Mouse (Mus musculus): Measurements from ENCODE around the gene Slx4. TPM values are rescaled to one million over a fixed set of nuclear protein-coding genes. Genes with fewer than 3 reads are reported as not detected.

Gene Slx4
- 6.2 and 8.1 TPM in 2 replicates for polyA plus RNA-seq (2015; fragmentation: Nextera tagmentation; extraction: Ambion mirVana)

- Histone ChIP-seq H3K4me1 (replicated peaks) (peaks cover 27% of the 10 kb centered on the region), H3K27me3 (no peaks in the 10 kb centered on the region), H3K4me2 (peak within 1 kb of the TSS; percentile 82), H3K9ac (peak within 1 kb of the TSS; percentile 88), H3K27ac (peak within 1 kb of the TSS; percentile 87), H3K9me3 (replicated peaks) (no peaks in the 10 kb centered on the region), H3K4me3 (replicated peaks) (peak within 1 kb of the TSS; percentile 84), H3K36me3 (peaks cover 27% of the 10 kb centered on the region)
- ATAC-seq (ENCODE audit: low read depth) (peak; percentile 94), DNase-seq (peak; percentile 93)
- 1% methylated on average over 58 of the region's 58 CpGs for WGBS (ENCODE audit: insufficient replicate concordance)
These were observed at the start of gene Slx4 for GRCm38 (mm10) chr16:4003489-4004398. Gene Slx4 (minus strand): TSS chr16:4003770.

GRCm38 (mm10) chr16:4052601-4053000 is 49.0 kb upstream of the Slx4 start:
- Histone ChIP-seq H3K4me2 (no peak overlapping the region), H3K36me3 (peaks cover 93% of the 10 kb centered on the region), H3K27me3 (no peaks in the 10 kb centered on the region), H3K9ac (no peak overlapping the region), H3K27ac (no peak overlapping the region), H3K4me1 (replicated peaks) (no peaks in the 10 kb centered on the region), H3K4me3 (replicated peaks) (no peak overlapping the region), H3K9me3 (replicated peaks) (no peaks in the 10 kb centered on the region)
- DNase-seq (no peak), ATAC-seq (ENCODE audit: low read depth) (no peak)
- 85% methylated on average over 4 of the region's 4 CpGs for WGBS (ENCODE audit: insufficient replicate concordance)

GRCm38 (mm10) chr16:4045524-4045923 is 42.0 kb upstream of the Slx4 start:
- ATAC-seq (ENCODE audit: low read depth) (no peak), DNase-seq (no peak)
- no peak overlapping the region for H3K4me3 ChIP-seq (replicated peaks)
- WGBS (ENCODE audit: insufficient replicate concordance) = 81% methylated on average over 4 of the region's 4 CpGs
- H3K4me2 ChIP-seq = no peak overlapping the region
- H3K27me3 ChIP-seq = no peaks in the 10 kb centered on the region
- H3K27ac ChIP-seq = no peak overlapping the region
- H3K9ac ChIP-seq = no peak overlapping the region
- no peaks in the 10 kb centered on the region for H3K9me3 ChIP-seq (replicated peaks)
- H3K36me3 ChIP-seq = peaks cover 86% of the 10 kb centered on the region
- no peaks in the 10 kb centered on the region for H3K4me1 ChIP-seq (replicated peaks)

DNA sequence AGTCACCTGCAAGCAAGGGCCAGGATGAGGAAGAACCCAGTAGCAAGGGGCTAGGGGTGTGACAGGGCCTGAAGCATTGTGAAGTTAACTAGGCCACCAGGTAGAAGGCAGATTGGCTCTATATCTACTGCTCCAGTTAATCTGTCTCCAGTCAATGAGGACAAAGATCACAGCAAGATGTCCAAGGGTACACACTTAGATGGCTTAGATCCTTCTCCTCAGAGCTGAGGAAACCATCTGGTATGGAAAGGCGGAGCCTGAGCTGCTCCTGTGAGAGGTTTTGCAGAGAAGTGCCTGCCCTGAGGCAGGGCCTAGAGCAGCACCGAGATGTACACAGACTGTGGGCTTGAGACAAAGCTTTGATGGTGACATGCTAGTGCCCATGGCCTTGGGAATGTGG is 40.5 kb upstream of the Slx4 start:
- Histone ChIP-seq H3K27ac (no peak overlapping the region), H3K4me2 (no peak overlapping the region), H3K4me1 (replicated peaks) (no peaks in the 10 kb centered on the region), H3K4me3 (replicated peaks) (no peak overlapping the region), H3K9me3 (replicated peaks) (no peaks in the 10 kb centered on the region), H3K9ac (no peak overlapping the region), H3K27me3 (no peaks in the 10 kb centered on the region), H3K36me3 (peaks cover 86% of the 10 kb centered on the region)
- DNase-seq (no peak), ATAC-seq (ENCODE audit: low read depth) (no peak)
- WGBS (ENCODE audit: insufficient replicate concordance) = 85% methylated on average over 2 of the region's 2 CpGs

GRCm38 (mm10) chr16:4041646-4042045 is 38.1 kb upstream of the Slx4 start:
- WGBS (ENCODE audit: insufficient replicate concordance) = 84% methylated on average over 4 of the region's 4 CpGs

GRCm38 (mm10) chr16:4040206-4040605 is 36.6 kb upstream of the Slx4 start:
- WGBS (ENCODE audit: insufficient replicate concordance) = 74% methylated on average over 5 of the region's 5 CpGs
- Histone ChIP-seq H3K9ac (no peak overlapping the region), H3K27me3 (no peaks in the 10 kb centered on the region), H3K9me3 (replicated peaks) (no peaks in the 10 kb centered on the region), H3K36me3 (peaks cover 76% of the 10 kb centered on the region), H3K4me1 (replicated peaks) (0 out of 2 replicates have a peak, but pooled peaks cover 4% of the 10 kb centered on the region), H3K4me3 (replicated peaks) (no peak overlapping the region), H3K4me2 (no peak overlapping the region), H3K27ac (no peak overlapping the region)
- DNase-seq (no peak), ATAC-seq (ENCODE audit: low read depth) (no peak)

More at GRCm38 (mm10) chr16:4041646-4042045, 38.1 kb upstream of the Slx4 start:
- peaks cover 88% of the 10 kb centered on the region for H3K36me3 ChIP-seq
- H3K4me1 ChIP-seq (replicated peaks) = 0 out of 2 replicates have a peak, but pooled peaks cover 3% of the 10 kb centered on the region
- H3K4me2 ChIP-seq = no peak overlapping the region
- no peak overlapping the region for H3K27ac ChIP-seq
- DNase-seq = no peak
- H3K27me3 ChIP-seq = no peaks in the 10 kb centered on the region
- H3K4me3 ChIP-seq (replicated peaks) = no peak overlapping the region
- no peak for ATAC-seq (ENCODE audit: low read depth)
- H3K9me3 ChIP-seq (replicated peaks) = no peaks in the 10 kb centered on the region
- H3K9ac ChIP-seq = no peak overlapping the region

DNA sequence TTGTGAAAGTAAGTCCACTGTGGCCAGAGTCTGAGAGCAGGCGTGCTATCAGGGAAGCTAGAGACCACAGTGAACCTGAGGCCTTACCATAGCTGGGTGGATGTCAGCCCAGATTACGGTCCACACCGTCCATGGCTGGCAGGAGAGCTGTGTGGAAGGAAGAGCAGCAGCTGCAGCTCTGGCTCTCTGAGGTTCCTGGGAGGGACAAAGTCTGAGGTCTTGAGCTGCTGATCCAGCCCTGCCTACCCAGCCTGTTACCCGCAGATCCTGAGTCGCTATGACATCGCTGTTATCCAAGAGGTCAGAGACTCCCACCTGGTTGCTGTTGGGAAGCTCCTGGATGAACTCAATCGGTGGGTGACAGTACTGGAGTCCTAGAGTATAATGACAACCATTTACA is 34.1 kb upstream of the Slx4 start:
- 86% methylated on average over 7 of the region's 7 CpGs for WGBS (ENCODE audit: insufficient replicate concordance)
- Histone ChIP-seq H3K27me3 (no peaks in the 10 kb centered on the region), H3K27ac (no peak overlapping the region), H3K4me3 (replicated peaks) (no peak overlapping the region), H3K4me2 (no peak overlapping the region), H3K4me1 (replicated peaks) (peaks cover 28% of the 10 kb centered on the region), H3K36me3 (peaks cover 56% of the 10 kb centered on the region), H3K9me3 (replicated peaks) (no peaks in the 10 kb centered on the region), H3K9ac (no peak overlapping the region)
- DNase-seq (no peak), ATAC-seq (ENCODE audit: low read depth) (no peak)

DNA sequence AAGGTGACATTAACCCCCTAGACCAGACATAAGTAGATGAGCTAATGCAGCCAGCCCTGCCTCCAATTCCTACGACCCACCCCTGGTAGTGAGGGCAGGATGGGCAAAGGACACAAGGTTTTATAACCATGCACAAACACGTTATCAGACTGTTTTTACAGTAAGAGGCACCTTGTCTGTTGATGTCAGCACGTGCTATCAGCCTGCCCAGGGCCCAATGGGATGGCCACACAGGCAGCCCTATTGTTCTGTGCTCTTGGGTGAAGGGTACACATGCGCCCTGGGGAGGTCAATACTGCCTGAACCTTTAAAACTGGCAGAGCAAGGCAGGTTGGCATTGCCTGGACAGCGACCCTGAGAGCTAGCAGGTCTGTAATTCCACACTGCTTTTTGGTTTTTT is 33.2 kb upstream of the Slx4 start, which contains the start of gene Dnase1:
TSS of gene Dnase1 (plus strand) at position 136 of the 400 bp plus-strand sequence.
- no peak for ATAC-seq (ENCODE audit: low read depth)
- H3K36me3 ChIP-seq = peaks cover 50% of the 10 kb centered on the region
- WGBS (ENCODE audit: insufficient replicate concordance) = 71% methylated on average over 5 of the region's 5 CpGs

GRCm38 (mm10) chr16:4035575-4035974 is 32.0 kb upstream of the Slx4 start:
- DNase-seq = no peak
- H3K27ac ChIP-seq = no peak overlapping the region
- no peaks in the 10 kb centered on the region for H3K9me3 ChIP-seq (replicated peaks)
- no peak overlapping the region for H3K4me3 ChIP-seq (replicated peaks)
- 77% methylated on average over 2 of the region's 2 CpGs for WGBS (ENCODE audit: insufficient replicate concordance)
- H3K27me3 ChIP-seq = no peaks in the 10 kb centered on the region
- no peak overlapping the region for H3K9ac ChIP-seq
- peaks cover 40% of the 10 kb centered on the region for H3K4me1 ChIP-seq (replicated peaks)
- H3K4me2 ChIP-seq = no peak overlapping the region
- no peak for ATAC-seq (ENCODE audit: low read depth)
- H3K36me3 ChIP-seq = peaks cover 42% of the 10 kb centered on the region

More for the DNA sequence above, 33.2 kb upstream of the Slx4 start, which contains the start of gene Dnase1:
- no peak within 1 kb of the TSS for H3K9ac ChIP-seq
- H3K4me3 ChIP-seq (replicated peaks) = no peak within 1 kb of the TSS
- no peak within 1 kb of the TSS for H3K4me2 ChIP-seq
- no peak within 1 kb of the TSS for H3K27ac ChIP-seq
- no peaks in the 10 kb centered on the region for H3K9me3 ChIP-seq (replicated peaks)
- no peaks in the 10 kb centered on the region for H3K27me3 ChIP-seq
- DNase-seq = no peak
- H3K4me1 ChIP-seq (replicated peaks) = peaks cover 37% of the 10 kb centered on the region

DNA sequence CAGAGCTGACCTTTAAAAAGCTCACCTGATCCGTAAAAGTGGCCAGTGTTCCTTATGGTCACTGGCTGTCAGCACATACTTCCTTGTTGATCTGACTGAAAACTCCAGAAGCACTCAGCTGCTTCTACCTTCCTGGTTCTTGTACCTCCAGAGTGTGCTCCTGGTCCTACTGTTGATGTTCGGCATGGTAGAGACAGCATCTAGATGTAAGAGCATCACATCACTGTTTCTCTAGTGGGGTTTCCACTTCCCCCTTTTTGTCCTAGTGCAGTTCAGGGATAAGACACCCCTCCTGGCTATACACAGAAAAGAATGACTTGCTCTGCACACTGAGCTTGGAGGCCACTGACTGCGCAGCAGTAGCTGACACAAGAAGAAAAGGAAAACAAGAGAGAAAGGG is 30.9 kb upstream of the Slx4 start:
- Histone ChIP-seq H3K27ac (peak overlapping the region; percentile 4; the same call in 1 of the 2 replicates), H3K27me3 (no peaks in the 10 kb centered on the region), H3K9ac (no peak overlapping the region), H3K36me3 (peaks cover 31% of the 10 kb centered on the region), H3K4me2 (no peak overlapping the region), H3K9me3 (replicated peaks) (no peaks in the 10 kb centered on the region), H3K4me3 (replicated peaks) (no peak overlapping the region), H3K4me1 (replicated peaks) (peaks cover 40% of the 10 kb centered on the region)
- DNase-seq (no peak), ATAC-seq (ENCODE audit: low read depth) (no peak)
- WGBS (ENCODE audit: insufficient replicate concordance) = 79% methylated on average over 3 of the region's 3 CpGs

DNA sequence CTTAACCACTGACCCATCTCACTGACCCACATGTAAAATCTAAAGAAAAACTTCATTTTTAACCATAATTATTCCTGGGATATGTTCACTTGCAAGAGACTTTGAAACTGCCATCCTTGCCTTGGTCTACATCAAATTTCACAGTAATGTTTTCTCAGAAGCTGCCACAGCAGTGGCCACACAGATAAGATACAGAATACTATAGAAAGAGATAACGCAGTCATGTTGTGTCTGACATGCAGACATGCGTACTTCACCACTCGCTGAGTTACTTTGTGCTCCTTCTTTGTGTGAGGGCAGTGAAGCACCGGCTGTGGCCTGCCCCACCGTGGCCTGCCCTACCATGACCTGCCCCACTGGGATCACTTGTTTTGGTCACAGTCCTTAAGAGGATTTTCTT is 30.4 kb upstream of the Slx4 start:
- Histone ChIP-seq H3K27ac (peak overlapping the region; percentile 54), H3K4me2 (peak overlapping the region; percentile 20; the same call in 1 of the 2 replicates), H3K4me1 (replicated peaks) (peaks cover 40% of the 10 kb centered on the region), H3K4me3 (replicated peaks) (no peak overlapping the region), H3K9me3 (replicated peaks) (no peaks in the 10 kb centered on the region), H3K27me3 (no peaks in the 10 kb centered on the region), H3K9ac (no peak overlapping the region), H3K36me3 (peaks cover 26% of the 10 kb centered on the region)
- DNase-seq (peak; percentile 17), ATAC-seq (ENCODE audit: low read depth) (peak; percentile 69)
- 27% methylated on average over 5 of the region's 5 CpGs for WGBS (ENCODE audit: insufficient replicate concordance)
